In the genomic region with DNA sequence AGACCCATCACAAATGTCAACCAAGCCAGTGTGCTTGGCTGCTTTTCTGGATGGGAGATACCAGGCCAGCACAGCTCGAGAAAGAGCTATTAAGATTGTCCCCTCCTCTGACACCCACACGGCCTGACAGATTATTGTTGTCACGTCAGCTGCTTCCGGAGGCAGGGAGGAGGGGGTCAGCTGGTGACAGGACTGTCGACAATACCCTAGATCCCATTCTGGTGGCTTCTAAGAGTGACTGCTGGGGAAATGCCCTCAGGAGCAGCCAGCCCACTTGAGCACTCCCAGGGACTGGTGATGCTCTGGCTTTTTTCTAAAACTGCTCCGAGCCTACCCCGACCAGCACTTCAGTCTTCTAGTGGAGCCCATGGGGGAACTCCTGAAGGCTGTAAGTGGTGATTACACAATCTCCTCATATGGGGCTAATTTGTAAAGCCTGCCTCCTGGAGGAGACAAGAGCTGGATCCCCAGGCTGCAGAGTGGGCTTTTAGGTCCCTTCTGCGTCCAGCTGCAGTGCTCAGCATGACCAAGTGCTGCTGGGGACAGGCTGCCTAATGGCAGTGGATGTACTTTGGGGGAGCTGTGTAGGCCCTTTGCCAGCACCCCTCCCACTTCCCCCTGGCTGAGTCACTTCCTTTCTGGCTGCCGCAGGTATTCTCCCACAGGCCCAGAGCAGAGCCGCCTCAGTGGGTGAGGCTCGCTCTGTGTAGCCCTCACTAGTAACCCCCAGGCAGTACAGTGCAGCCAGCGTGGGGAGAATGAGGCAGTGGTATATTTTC, we compare ENCODE assay signal across 8 mouse cellular contexts. TPM values are rescaled to one million over a fixed set of nuclear protein-coding genes. Genes with fewer than 3 reads are reported as not detected.
DNase-seq lines count a peak whose midpoint lies in the region; ATAC-seq and TF ChIP-seq lines count a peak whose summit lies in the region.

No protein-coding gene starts in this region.

- peak; percentile 66 for ATAC-seq in forebrain, postnatal 0 days
- peak; percentile 85 for ATAC-seq in lung, embryonic 15.5 days (ENCODE audit: borderline replicate concordance, extremely low read depth, low FRiP score, low TSS enrichment)

- no peaks in the 10 kb centered on the region for H3K9me3 ChIP-seq in forebrain, postnatal 0 days (ENCODE audit: low read length)
- no peaks in the 10 kb centered on the region for H3K9me3 ChIP-seq in lung, embryonic 15.5 days

- DNase-seq in CD8-positive naive resting alpha-beta T cell, adult 2 months (ENCODE audit: low read depth in 2 of 2, low spot score in 2 of 2) = peak; percentile 69 to 77
- peak; percentile 32 for DNase-seq in forebrain, postnatal 0 days
- DNase-seq in heart, postnatal 4 days = peak; percentile 87
- DNase-seq in layer of hippocampus, adult 9-11 months = peak; percentile 86
- peak; percentile 44 for DNase-seq in ovary, postnatal 10 days (ENCODE audit: low spot score)
- peak; percentile 70 to 73 for DNase-seq in thymus, postnatal 10 days (ENCODE audit: low spot score in 2 of 2)

- no peak for TF ChIP-seq POLR2A in bone marrow macrophage, adult 2 months (IDR thresholded peaks at IDR 0.05; ENCODE audit: borderline replicate concordance, low read depth, low read length)

- H3K4me2 ChIP-seq in forebrain, postnatal 0 days (ENCODE audit: low read depth) = no peak overlapping the region
- H3K4me2 ChIP-seq in lung, embryonic 15.5 days = peak overlapping the region; percentile 41

- no peaks in the 10 kb centered on the region for H3K27me3 ChIP-seq in forebrain, postnatal 0 days (ENCODE audit: insufficient read depth, low read length)
- H3K27me3 ChIP-seq in lung, embryonic 15.5 days = no peaks in the 10 kb centered on the region

- no peaks in the 10 kb centered on the region for H3K36me3 ChIP-seq in forebrain, postnatal 0 days (ENCODE audit: insufficient read depth)
- H3K36me3 ChIP-seq in lung, embryonic 15.5 days = no peaks in the 10 kb centered on the region

- no peak overlapping the region for H3K9ac ChIP-seq in forebrain, postnatal 0 days
- H3K9ac ChIP-seq in lung, embryonic 15.5 days = peak overlapping the region; percentile 20

- no peak for TF ChIP-seq CTCF in bone marrow macrophage, adult 2 months (IDR thresholded peaks at IDR 0.05; ENCODE audit: low read depth, low read length)
- peak; percentile 42 for TF ChIP-seq CTCF in forebrain, postnatal 0 days (IDR thresholded peaks at IDR 0.05; ENCODE audit: low read depth)

- peak overlapping the region; percentile 51 for H3K4me3 ChIP-seq in bone marrow macrophage, adult 2 months (ENCODE audit: insufficient read depth, low read length)
- no peak overlapping the region for H3K4me3 ChIP-seq in forebrain, postnatal 0 days (ENCODE audit: low read depth, low read length)
- 0 out of 2 replicates have a peak overlapping the region, but pooled peaks have one; percentile 3 for H3K4me3 ChIP-seq in lung, embryonic 15.5 days

- peaks cover 47% of the 10 kb centered on the region for H3K4me1 ChIP-seq in bone marrow macrophage, adult 2 months (ENCODE audit: control insufficient read depth, insufficient read depth, low read length)
- peaks cover 16% of the 10 kb centered on the region for H3K4me1 ChIP-seq in forebrain, postnatal 0 days (ENCODE audit: insufficient read depth)
- H3K4me1 ChIP-seq in lung, embryonic 15.5 days = peaks cover 68% of the 10 kb centered on the region

- peak overlapping the region; percentile 72 for H3K27ac ChIP-seq in bone marrow macrophage, adult 2 months (ENCODE audit: insufficient read depth, low read depth, low read length)
- peak overlapping the region; percentile 75 for H3K27ac ChIP-seq in forebrain, postnatal 0 days (ENCODE audit: low read depth, low read length)
- H3K27ac ChIP-seq in lung, embryonic 15.5 days = peak overlapping the region; percentile 93

- 11% methylated on average over 12 of the region's 12 CpGs for WGBS in forebrain, postnatal 0 days
- WGBS in lung, embryonic 15.5 days = 2% methylated on average over 12 of the region's 12 CpGs

RNA-seq across cellular contexts. Expression of a gene that starts 6.8 kb away (rescaled TPM):
- polyA plus RNA-seq in bone marrow macrophage, adult 2 months (2012; ENCODE audit: insufficient read depth, insufficient read length, missing spikeins) = 25.5 and 26.5 TPM in 2 replicates
- 11.7 and 19.6 TPM in 2 replicates for total RNA-seq in forebrain, postnatal 0 days (2014; rRNA removed)
- 13.3 and 14.9 TPM in 2 replicates for polyA plus RNA-seq in forebrain, postnatal 0 days (2015; fragmentation: Nextera tagmentation; extraction: Ambion mirVana)
- 10 to 100 TPM; 32.5 to 33.2 TPM for total RNA-seq in heart, postnatal 4 days (2021)
- 37.8 and 40.7 TPM in 2 replicates for polyA plus RNA-seq in lung, embryonic 15.5 days (2015; fragmentation: Nextera tagmentation; extraction: Ambion mirVana)

RNA-seq across cellular contexts. Expression of a gene that starts 14.1 kb away (rescaled TPM):
- polyA plus RNA-seq in bone marrow macrophage, adult 2 months (2012; ENCODE audit: insufficient read depth, insufficient read length, missing spikeins) = 37.9 and 38.6 TPM in 2 replicates
- 36.1 and 37.1 TPM in 2 replicates for total RNA-seq in forebrain, postnatal 0 days (2014; rRNA removed)
- polyA plus RNA-seq in forebrain, postnatal 0 days (2015; fragmentation: Nextera tagmentation; extraction: Ambion mirVana) = 54.5 and 59.5 TPM in 2 replicates
- 10 to 100 TPM; 17.3 to 18.4 TPM for total RNA-seq in heart, postnatal 4 days (2021)
- 50.3 and 54.1 TPM in 2 replicates for polyA plus RNA-seq in lung, embryonic 15.5 days (2015; fragmentation: Nextera tagmentation; extraction: Ambion mirVana)

RNA-seq across cellular contexts. Expression of a gene that starts 37.0 kb away (rescaled TPM):
- 20.7 and 23.1 TPM in 2 replicates for polyA plus RNA-seq in bone marrow macrophage, adult 2 months (2012; ENCODE audit: insufficient read depth, insufficient read length, missing spikeins)
- 12.9 and 14.4 TPM in 2 replicates for total RNA-seq in forebrain, postnatal 0 days (2014; rRNA removed)
- 10.6 and 12.6 TPM in 2 replicates for polyA plus RNA-seq in forebrain, postnatal 0 days (2015; fragmentation: Nextera tagmentation; extraction: Ambion mirVana)
- 10 to 100 TPM; 27.3 to 29.3 TPM for total RNA-seq in heart, postnatal 4 days (2021)
- 95.9 and 101 TPM in 2 replicates for polyA plus RNA-seq in lung, embryonic 15.5 days (2015; fragmentation: Nextera tagmentation; extraction: Ambion mirVana)

RNA-seq across cellular contexts. Expression of a gene that starts 52.2 kb away (rescaled TPM):
- polyA plus RNA-seq in bone marrow macrophage, adult 2 months (2012; ENCODE audit: insufficient read depth, insufficient read length, missing spikeins) = 3.7 and 6.2 TPM in 2 replicates
- 30.8 and 32.8 TPM in 2 replicates for total RNA-seq in forebrain, postnatal 0 days (2014; rRNA removed)
- 37.4 and 43.7 TPM in 2 replicates for polyA plus RNA-seq in forebrain, postnatal 0 days (2015; fragmentation: Nextera tagmentation; extraction: Ambion mirVana)
- 1 to 10 TPM; 4.9 to 5.9 TPM for total RNA-seq in heart, postnatal 4 days (2021)
- polyA plus RNA-seq in lung, embryonic 15.5 days (2015; fragmentation: Nextera tagmentation; extraction: Ambion mirVana) = 20.1 and 22.8 TPM in 2 replicates

RNA-seq across cellular contexts. Expression of a gene that starts 52.7 kb away (rescaled TPM):
- 1.3 and 2.0 TPM in 2 replicates for polyA plus RNA-seq in bone marrow macrophage, adult 2 months (2012; ENCODE audit: insufficient read depth, insufficient read length, missing spikeins)
- 1.0 and 2.1 TPM in 2 replicates for total RNA-seq in forebrain, postnatal 0 days (2014; rRNA removed)
- 1.4 and 1.7 TPM in 2 replicates for polyA plus RNA-seq in forebrain, postnatal 0 days (2015; fragmentation: Nextera tagmentation; extraction: Ambion mirVana)
- total RNA-seq in heart, postnatal 4 days (2021) = 1 to 10 TPM; 1.6 to 1.8 TPM
- 7.2 and 9.4 TPM in 2 replicates for polyA plus RNA-seq in lung, embryonic 15.5 days (2015; fragmentation: Nextera tagmentation; extraction: Ambion mirVana)

Comparison
In these comparisons a context has a peak if more than half of its experiments do, and no peak if none do; other contexts are left out.
1. DNase-seq: peak in every context shown above with its lines; median percentile 87 in heart, postnatal 4 days; 86 in layer of hippocampus, adult 9-11 months; 73 in CD8-positive naive resting alpha-beta T cell, adult 2 months; 72 in thymus, postnatal 10 days; 44 in ovary, postnatal 10 days; 32 in forebrain, postnatal 0 days.